Mouse (Mus musculus) neural tube, embryonic 12.5 days (tissue): ENCODE data around the gene Slain1. TPM values are rescaled to one million over a fixed set of nuclear protein-coding genes. Genes with fewer than 3 reads are reported as not detected.

ENCODE experiments used
- ATAC-seq: fragments of 200-750 bp; cut with Nextera tagmentation; 2 replicates; pipeline ENCODE4 v1.8.0; 2017; ENCODE audit warnings: low read depth, mild to moderate bottlenecking, moderate TSS enrichment, moderate library complexity; ENCODE audit not compliant: low FRiP score
- H3K27ac ChIP-seq: fragments of 300-500 bp; sonication (generic); 2 replicates; pipeline ENCODE4 v1.5.1; 2016
- H3K27me3 ChIP-seq: fragments of 300-500 bp; sonication (generic); replicated peaks from 2 replicates; pipeline ENCODE4 v1.6.1; 2016; ENCODE audit warnings: mild to moderate bottlenecking
- H3K36me3 ChIP-seq: fragments of 300-500 bp; sonication (generic); 2 replicates; pipeline ENCODE4 v1.6.1; 2016; ENCODE audit warnings: mild to moderate bottlenecking
- H3K4me1 ChIP-seq: fragments of 300-500 bp; sonication (generic); 2 replicates; pipeline ENCODE4 v1.6.1; 2016
- H3K4me2 ChIP-seq: fragments of 300-500 bp; sonication (generic); replicated peaks from 2 replicates; pipeline ENCODE4 v1.6.1; 2016; ENCODE audit warnings: mild to moderate bottlenecking
- H3K4me3 ChIP-seq: fragments of 300-500 bp; sonication (generic); 2 replicates; pipeline ENCODE4 v1.5.1; 2016
- H3K9ac ChIP-seq: fragments of 300-500 bp; sonication (generic); 2 replicates; pipeline ENCODE4 v1.6.1; 2016; ENCODE audit warnings: mild to moderate bottlenecking
- H3K9me3 ChIP-seq: fragments of 300-500 bp; sonication (generic); 2 replicates; pipeline ENCODE4 v1.6.1; 2016; ENCODE audit warnings: mild to moderate bottlenecking
- WGBS: fragments of 180-500 bp; shearing (Covaris S2); methylation state at CpG from one replicate; pipeline ENCODE4 v1.1.7; 2016; 5-methylcytosine and 5-hydroxymethylcytosine counted together
- polyA plus RNA-seq: library from polyadenylated mRNA; unstranded; fragments of >200 nt; fragmentation: Nextera tagmentation; extraction: Ambion mirVana; gene quantifications from 2 replicates; pipeline ENCODE4 v1.2.1, GENCODE M21; 2016

The Slain1 gene
- polyA plus RNA-seq, 1 experiment from 2014 or later: 22.5 TPM

DNA sequence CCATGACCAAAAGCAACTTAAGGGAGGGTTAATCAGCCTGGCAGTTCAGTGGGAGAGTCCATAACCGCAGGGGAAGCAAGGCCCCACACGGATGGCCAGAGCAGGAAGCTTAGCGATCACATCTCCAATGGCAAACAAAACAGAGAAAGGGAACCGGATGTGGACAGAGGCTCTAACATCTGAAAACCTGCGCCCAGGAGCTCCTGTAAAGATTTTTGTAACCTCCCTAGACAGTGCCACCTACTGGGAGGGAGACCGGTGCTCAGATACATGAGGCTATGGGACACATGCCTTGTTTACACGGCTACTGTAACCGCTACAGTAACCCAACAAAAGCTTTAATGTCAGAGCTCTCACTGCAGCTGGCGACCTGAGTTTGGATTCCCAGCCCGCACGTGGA is 59.2 kb downstream of the Slain1 start:
- no peak for ATAC-seq
- Histone ChIP-seq H3K9me3 (no peaks in the 10 kb centered on the region), H3K4me1 (no peaks in the 10 kb centered on the region), H3K27me3 (no peaks in the 10 kb centered on the region), H3K27ac (no peak overlapping the region), H3K4me2 (no peak overlapping the region), H3K36me3 (peaks cover 12% of the 10 kb centered on the region; the same call in 1 of the 2 replicates), H3K9ac (no peak overlapping the region), H3K4me3 (no peak overlapping the region)
- 88% methylated on average over 11 of the region's 11 CpGs for WGBS

DNA sequence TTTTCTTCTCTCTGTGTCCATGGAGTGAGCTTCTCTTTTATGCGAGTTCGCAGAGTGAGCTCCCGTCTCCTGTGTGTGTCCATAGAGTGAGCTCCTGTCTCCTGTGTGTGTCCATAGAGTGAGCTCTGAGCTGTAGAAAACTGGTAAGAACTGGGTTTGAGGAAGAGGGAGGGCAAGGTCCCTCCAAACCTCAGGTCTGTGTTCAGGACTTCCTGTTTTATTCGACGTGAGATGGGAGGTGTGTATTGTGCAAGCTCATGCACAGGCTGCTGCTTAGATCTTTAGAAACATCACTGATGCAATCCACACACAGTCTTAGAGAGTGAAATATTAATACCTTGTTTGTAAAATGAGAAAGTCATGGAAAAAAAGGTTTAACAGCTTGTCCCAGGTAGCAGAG is 63.0 kb downstream of the Slain1 start:
- WGBS: 92% methylated on average over 5 of the region's 5 CpGs
- H3K9ac ChIP-seq: no peak overlapping the region
- H3K4me2 ChIP-seq: no peak overlapping the region
- H3K36me3 ChIP-seq: no peaks in the 10 kb centered on the region; the same call in 1 of the 2 replicates
- no peaks in the 10 kb centered on the region for H3K27me3 ChIP-seq
- no peak for ATAC-seq
- H3K4me3 ChIP-seq: no peak overlapping the region
- no peaks in the 10 kb centered on the region for H3K4me1 ChIP-seq
- H3K27ac ChIP-seq: no peak overlapping the region
- no peaks in the 10 kb centered on the region for H3K9me3 ChIP-seq

DNA sequence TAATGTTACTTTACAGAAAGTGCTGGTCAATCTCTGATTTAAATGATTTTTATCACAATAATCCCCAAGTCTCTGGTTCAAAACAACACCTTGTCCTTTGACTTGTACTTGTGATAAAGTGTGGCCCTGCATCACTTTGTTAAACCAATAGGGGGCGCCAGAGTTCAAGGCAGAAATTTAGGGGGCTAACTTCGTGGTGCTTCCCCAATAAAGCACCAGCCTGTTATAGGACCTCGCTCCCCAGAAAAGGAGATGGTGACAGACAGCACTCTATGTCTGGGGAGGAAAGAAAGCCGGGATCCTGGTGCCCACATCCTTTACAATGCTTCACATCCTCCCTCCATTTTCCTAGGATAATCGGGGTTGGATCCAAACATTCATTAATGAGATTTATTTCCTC is 67.5 kb downstream of the Slain1 start:
- no peak for ATAC-seq
- Histone ChIP-seq H3K4me2 (no peak overlapping the region), H3K4me3 (no peak overlapping the region), H3K9me3 (no peaks in the 10 kb centered on the region), H3K27me3 (no peaks in the 10 kb centered on the region), H3K4me1 (peaks cover 5% of the 10 kb centered on the region; the same call in 1 of the 2 replicates), H3K9ac (no peak overlapping the region), H3K36me3 (no peaks in the 10 kb centered on the region), H3K27ac (no peak overlapping the region)
- 42% methylated on average over 5 of the region's 5 CpGs for WGBS

DNA sequence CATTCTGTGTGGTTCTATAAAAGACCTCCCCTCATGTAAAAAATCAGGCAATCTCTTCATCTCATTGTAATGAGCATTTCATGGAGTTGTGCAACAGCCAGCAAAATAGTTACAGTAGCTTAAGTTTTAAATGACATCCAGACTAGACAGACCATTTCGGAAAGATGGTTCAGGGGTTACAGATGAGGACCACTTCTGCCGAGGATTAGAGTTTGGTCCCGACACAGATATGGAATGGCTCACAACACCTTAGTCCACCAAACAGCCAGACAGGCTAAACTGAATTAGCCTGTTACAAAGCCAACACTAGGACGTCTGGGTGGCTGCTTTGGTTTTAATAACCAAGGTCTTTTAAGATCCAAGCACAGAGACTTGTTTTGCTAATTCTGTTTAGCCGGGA is 68.0 kb downstream of the Slain1 start:
- H3K9ac ChIP-seq: no peak overlapping the region
- H3K4me2 ChIP-seq: no peak overlapping the region
- H3K4me1 ChIP-seq: peaks cover 5% of the 10 kb centered on the region; the same call in 1 of the 2 replicates
- no peak overlapping the region for H3K4me3 ChIP-seq
- H3K36me3 ChIP-seq: no peaks in the 10 kb centered on the region
- 75% methylated on average over 5 of the region's 5 CpGs for WGBS
- H3K27ac ChIP-seq: no peak overlapping the region
- no peak for ATAC-seq
- no peaks in the 10 kb centered on the region for H3K9me3 ChIP-seq
- H3K27me3 ChIP-seq: no peaks in the 10 kb centered on the region

DNA sequence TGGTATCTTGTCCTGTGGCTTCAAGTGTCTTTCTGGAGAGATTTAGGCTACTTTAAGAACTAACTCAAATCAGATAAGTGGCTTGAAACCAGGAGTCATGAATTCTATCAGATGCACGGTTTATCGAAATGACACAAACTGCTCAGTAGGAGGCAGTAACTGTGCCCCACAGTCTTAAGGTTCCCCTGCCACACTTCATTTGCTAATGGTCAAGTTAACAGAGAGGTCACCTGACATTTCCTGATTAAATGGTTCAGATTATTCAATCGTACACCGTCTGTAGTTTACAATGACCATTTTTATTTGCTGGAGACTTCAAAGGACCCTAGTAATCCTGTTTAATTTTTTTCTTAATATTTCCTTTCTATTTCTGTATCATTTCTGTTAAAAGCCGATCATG is 68.4 kb downstream of the Slain1 start:
- WGBS: 42% methylated on average over 5 of the region's 5 CpGs
- H3K4me2 ChIP-seq: no peak overlapping the region
- no peaks in the 10 kb centered on the region for H3K27me3 ChIP-seq

DNA sequence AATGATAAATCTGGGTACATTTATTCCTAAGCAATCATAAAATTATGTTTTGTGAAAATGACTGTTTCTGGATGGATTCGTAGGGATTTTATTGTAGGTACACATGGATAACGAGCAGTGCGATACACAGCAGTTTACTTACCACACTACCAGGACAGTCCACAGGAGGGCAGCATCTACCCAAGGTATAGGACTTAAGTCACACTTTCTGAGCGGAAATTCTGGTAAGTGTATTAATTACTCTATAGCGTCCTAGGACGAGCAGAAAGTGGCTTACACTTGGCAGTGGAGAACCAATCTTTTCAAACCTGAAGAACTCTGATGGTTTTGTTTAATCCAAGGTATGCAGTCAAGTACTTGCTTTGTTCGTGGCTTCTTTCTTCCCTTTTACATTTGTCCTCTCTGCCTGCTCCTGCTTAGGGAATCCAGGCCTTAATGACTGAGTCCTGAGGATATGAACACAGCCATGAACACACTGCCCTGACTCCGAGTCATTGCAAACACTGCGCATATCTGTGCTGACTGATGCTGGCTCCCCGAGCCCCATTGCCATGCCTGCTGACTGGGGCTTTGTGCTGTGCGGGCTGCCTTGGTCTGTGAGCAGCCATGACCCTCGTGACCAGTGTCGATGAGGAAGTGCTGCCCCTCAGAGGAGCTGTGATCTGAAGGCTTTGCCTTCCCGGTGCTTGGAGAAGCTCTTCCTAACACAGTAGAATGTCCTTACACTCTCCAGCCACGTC is 69.0 kb downstream of the Slain1 start:
- Histone ChIP-seq H3K27ac (peak overlapping the region; percentile 11; the same call in 1 of the 2 replicates), H3K27me3 (no peaks in the 10 kb centered on the region), H3K4me1 (peaks cover 5% of the 10 kb centered on the region; the same call in 1 of the 2 replicates), H3K9ac (no peak overlapping the region), H3K4me3 (no peak overlapping the region), H3K4me2 (peak overlapping the region; percentile 54), H3K9me3 (no peaks in the 10 kb centered on the region), H3K36me3 (no peaks in the 10 kb centered on the region)
- ATAC-seq: peak; percentile 87
- WGBS: 18% methylated on average over 15 of the region's 15 CpGs

More for the DNA sequence above, 68.4 kb downstream of the Slain1 start:
- Histone ChIP-seq H3K4me1 (peaks cover 5% of the 10 kb centered on the region; the same call in 1 of the 2 replicates), H3K36me3 (no peaks in the 10 kb centered on the region), H3K9ac (no peak overlapping the region), H3K27ac (no peak overlapping the region), H3K9me3 (no peaks in the 10 kb centered on the region), H3K4me3 (no peak overlapping the region)
- no peak for ATAC-seq

DNA sequence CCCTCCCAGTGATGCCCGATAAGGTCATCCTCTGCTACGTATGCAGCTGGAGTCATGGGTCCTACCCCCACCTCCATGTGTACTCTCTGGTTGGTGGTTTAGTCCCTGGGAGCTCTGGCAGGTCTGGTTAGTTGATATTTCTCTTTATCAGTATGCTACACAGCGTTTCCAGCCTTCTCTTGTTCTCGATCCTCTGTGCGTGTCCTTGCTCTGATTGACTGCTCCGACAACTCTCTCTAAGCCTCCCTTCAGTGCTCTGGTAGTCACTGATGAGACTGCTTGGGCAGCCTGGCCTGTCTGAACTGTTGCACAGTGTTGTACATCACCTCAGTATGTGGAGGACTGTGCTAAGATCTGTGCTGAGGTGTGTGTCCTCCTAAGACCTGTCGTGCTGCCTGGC is 70.1 kb downstream of the Slain1 start:
- no peak overlapping the region for H3K27ac ChIP-seq
- no peaks in the 10 kb centered on the region for H3K36me3 ChIP-seq
- H3K4me1 ChIP-seq: peaks cover 5% of the 10 kb centered on the region; the same call in 1 of the 2 replicates
- no peak overlapping the region for H3K4me2 ChIP-seq
- H3K9me3 ChIP-seq: no peaks in the 10 kb centered on the region
- 71% methylated on average over 7 of the region's 7 CpGs for WGBS
- peak; percentile 31; the same call in 1 of the 2 replicates for ATAC-seq
- H3K9ac ChIP-seq: no peak overlapping the region
- no peaks in the 10 kb centered on the region for H3K27me3 ChIP-seq
- no peak overlapping the region for H3K4me3 ChIP-seq

DNA sequence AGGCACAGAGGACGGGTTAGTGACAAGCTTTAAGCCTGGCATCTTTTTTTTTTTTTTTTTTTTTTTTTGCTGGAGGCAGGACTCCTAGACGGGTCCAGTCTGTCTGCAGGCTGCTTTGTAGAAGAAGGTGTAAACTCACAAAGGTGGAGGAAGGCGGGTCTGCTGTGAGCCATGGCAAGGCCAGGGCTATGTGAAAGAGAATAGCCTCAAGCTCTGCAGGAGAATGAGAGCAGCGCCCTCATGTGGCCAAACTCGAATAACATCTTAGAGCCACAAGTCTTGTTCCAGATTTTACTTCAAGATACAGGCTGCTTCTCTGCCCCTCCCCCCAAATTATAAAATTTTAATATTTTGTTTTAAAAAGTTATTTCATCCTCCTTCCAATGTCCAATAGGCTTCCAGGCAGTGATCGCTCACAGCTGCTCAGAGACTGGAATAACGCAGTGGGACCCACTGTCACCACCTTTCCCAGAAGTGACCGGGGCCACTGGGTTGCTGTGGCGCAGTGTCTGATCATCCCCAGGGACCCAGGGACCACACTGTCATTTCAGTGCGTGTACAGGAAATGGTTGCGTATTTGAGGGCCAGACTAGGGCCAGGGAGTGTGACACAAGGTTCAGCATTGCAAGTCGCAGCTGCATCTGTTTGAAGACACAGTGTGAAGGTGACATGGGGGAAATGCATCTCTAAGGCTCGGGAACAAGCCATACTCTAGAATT is 70.8 kb downstream of the Slain1 start:
- 51% methylated on average over 13 of the region's 13 CpGs for WGBS
- H3K27ac ChIP-seq: no peak overlapping the region
- peak; percentile 54 for ATAC-seq

DNA sequence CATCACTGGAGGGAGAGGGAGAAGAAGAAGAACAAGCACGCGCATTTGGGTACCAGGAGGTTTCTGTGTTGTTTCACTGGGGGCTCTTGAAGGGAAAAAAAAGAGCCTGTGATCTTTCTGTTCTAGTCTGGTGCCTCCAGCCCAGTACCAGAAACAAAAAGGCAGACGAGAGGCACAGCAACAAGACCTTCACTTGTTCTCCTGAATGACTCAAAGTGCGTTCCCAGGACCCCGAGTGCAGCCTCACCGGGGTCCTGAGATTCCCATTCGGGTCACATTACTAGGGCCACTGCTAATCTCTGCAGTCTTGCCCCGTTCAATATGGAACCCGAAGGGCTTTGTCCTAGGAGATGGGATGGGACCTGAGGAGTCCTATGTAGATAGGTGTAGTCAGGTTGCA is 73.3 kb downstream of the Slain1 start:
- H3K9ac ChIP-seq: no peak overlapping the region
- no peak overlapping the region for H3K4me3 ChIP-seq
- no peaks in the 10 kb centered on the region for H3K36me3 ChIP-seq
- H3K4me2 ChIP-seq: no peak overlapping the region
- no peaks in the 10 kb centered on the region for H3K9me3 ChIP-seq
- 73% methylated on average over 9 of the region's 9 CpGs for WGBS
- no peaks in the 10 kb centered on the region for H3K27me3 ChIP-seq
- H3K4me1 ChIP-seq: peaks cover 5% of the 10 kb centered on the region; the same call in 1 of the 2 replicates
- no peak for ATAC-seq
- H3K27ac ChIP-seq: no peak overlapping the region

More for the DNA sequence above, 70.8 kb downstream of the Slain1 start:
- no peak overlapping the region for H3K4me2 ChIP-seq
- H3K27me3 ChIP-seq: no peaks in the 10 kb centered on the region
- H3K4me1 ChIP-seq: peaks cover 5% of the 10 kb centered on the region; the same call in 1 of the 2 replicates
- no peak overlapping the region for H3K4me3 ChIP-seq
- H3K9me3 ChIP-seq: no peaks in the 10 kb centered on the region
- no peak overlapping the region for H3K9ac ChIP-seq
- H3K36me3 ChIP-seq: no peaks in the 10 kb centered on the region

DNA sequence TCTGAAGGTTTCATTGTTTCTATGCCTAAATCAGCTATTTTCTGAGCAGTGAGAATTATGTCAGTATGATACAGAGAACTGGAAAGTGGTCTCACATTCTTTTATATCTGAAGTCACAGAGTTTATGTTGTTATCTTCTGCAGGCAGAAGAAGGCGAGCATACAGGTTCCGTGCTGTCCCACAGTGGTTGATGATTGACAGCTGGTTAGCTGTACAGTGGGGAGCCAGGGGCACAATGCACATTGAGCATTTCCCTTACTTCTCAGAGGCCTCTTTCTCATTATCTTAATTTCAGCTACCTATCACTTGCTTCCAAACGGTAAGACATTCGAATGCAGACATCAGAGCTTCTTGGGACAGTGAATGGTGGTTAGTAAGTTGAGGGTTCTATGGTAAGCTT is 73.8 kb downstream of the Slain1 start:
- H3K9ac ChIP-seq: no peak overlapping the region
- 86% methylated on average over 4 of the region's 4 CpGs for whole genome bisulfite sequencing
- no peak for ATAC-seq
- H3K36me3 ChIP-seq: no peaks in the 10 kb centered on the region
- no peak overlapping the region for H3K4me3 ChIP-seq
- no peak overlapping the region for H3K4me2 ChIP-seq
- H3K27me3 ChIP-seq: no peaks in the 10 kb centered on the region
- no peak overlapping the region for H3K27ac ChIP-seq
- peaks cover 5% of the 10 kb centered on the region; the same call in 1 of the 2 replicates for H3K4me1 ChIP-seq
- no peaks in the 10 kb centered on the region for H3K9me3 ChIP-seq

DNA sequence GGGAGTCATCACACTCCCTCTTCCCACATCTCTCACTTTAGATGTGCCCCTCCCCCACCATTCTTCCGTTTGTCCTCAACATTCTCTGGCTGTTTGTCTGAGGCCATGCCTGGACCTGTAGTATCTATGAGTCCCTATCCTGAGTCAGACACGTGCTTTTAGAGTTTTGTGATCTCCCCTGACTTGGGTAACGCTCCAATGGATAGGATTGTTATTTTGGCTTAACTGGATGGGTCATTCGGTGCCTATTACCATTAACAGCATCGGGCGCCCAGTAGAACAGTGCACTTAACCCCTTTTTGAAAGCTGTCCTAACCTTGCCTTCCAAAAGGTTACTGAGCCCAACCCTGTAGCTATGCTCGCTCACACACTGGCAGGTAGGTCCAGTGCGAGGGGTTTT is 78.5 kb downstream of the Slain1 start:
- H3K4me2 ChIP-seq: no peak overlapping the region
- no peaks in the 10 kb centered on the region for H3K4me1 ChIP-seq
- H3K27ac ChIP-seq: no peak overlapping the region
- no peaks in the 10 kb centered on the region for H3K9me3 ChIP-seq
- 89% methylated on average over 8 of the region's 8 CpGs for WGBS
- H3K36me3 ChIP-seq: no peaks in the 10 kb centered on the region
- no peak overlapping the region for H3K4me3 ChIP-seq
- no peak overlapping the region for H3K9ac ChIP-seq
- H3K27me3 ChIP-seq: no peaks in the 10 kb centered on the region
- no peak for ATAC-seq

DNA sequence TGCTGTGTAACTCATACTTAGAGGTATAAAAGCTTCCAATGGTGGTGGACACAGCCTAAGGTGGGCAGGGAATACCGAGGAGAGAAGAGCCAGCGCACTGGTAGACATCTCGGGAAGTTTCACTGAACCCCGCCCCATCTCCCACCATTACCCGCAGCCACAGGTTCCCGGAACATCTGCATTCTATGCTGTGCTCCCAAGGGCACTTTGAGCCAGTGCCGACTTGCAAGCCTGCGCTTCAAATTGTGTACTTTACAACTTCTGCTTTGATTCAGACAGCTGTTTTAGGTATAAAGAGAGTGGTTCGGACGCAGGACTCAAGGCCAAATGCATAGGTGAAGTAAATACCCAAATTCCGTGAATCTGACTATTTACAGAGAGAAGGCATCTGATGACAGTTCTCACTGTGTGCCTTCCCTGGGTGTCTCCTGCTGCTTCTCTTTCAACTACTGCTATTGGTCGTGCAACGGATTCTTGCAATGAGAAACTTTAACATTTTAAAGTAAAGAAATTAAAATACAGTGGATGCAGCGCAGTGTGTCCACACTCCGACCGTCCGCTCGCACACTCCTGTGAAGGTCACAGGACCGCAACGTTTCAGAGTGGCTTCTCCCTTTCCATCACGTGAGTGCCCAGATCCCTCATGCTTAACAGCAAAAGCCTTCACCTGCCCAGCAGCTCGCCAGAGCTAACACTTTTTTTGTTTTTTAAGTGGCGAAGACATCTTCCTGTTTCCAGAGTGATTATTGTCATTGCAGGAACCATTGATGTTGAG is 79.1 kb downstream of the Slain1 start:
- H3K9me3 ChIP-seq: no peaks in the 10 kb centered on the region
- H3K4me3 ChIP-seq: no peak overlapping the region
- H3K36me3 ChIP-seq: no peaks in the 10 kb centered on the region
- no peaks in the 10 kb centered on the region for H3K4me1 ChIP-seq
- no peak overlapping the region for H3K27ac ChIP-seq
- WGBS: 83% methylated on average over 23 of the region's 23 CpGs
- ATAC-seq: no peak
- H3K9ac ChIP-seq: no peak overlapping the region
- no peaks in the 10 kb centered on the region for H3K27me3 ChIP-seq
- no peak overlapping the region for H3K4me2 ChIP-seq
